In genomic region chr16:34082494-34083469, GRCm38 (mm10) we compare ENCODE assay signal across 8 mouse cellular contexts.
DNase-seq lines count a peak whose midpoint lies in the region; ATAC-seq and TF ChIP-seq lines count a peak whose summit lies in the region.

No protein-coding gene starts in this region.

- no peak for TF ChIP-seq EP300 in lung, postnatal 0 days (IDR thresholded peaks at IDR 0.05)

- H3K27me3 ChIP-seq in lung, postnatal 0 days (replicated peaks; ENCODE audit: insufficient read depth, low read length): no peaks in the 10 kb centered on the region
- H3K27me3 ChIP-seq in heart, embryonic 16.5 days (ENCODE audit: control insufficient read depth, insufficient read depth, low read length): no peaks in the 10 kb centered on the region
- H3K27me3 ChIP-seq in small intestine, adult 2 months (ENCODE audit: control insufficient read depth, insufficient read depth, low read length): no peaks in the 10 kb centered on the region

- peaks cover under 1% of the 10 kb centered on the region; the same call in 1 of the 2 replicates for H3K4me1 ChIP-seq in lung, postnatal 0 days (ENCODE audit: insufficient read depth, low read depth, low read length)
- H3K4me1 ChIP-seq in heart, embryonic 16.5 days (ENCODE audit: control insufficient read depth, insufficient read depth, low read length): peaks cover 68% of the 10 kb centered on the region
- peaks cover 20% of the 10 kb centered on the region for H3K4me1 ChIP-seq in small intestine, adult 2 months (ENCODE audit: control insufficient read depth, insufficient read depth, insufficient read length, low read length)

- TF ChIP-seq CTCF in lung, postnatal 0 days (IDR thresholded peaks at IDR 0.05): peak; percentile 53
- no peak for TF ChIP-seq CTCF in small intestine, adult 2 months (IDR thresholded peaks at IDR 0.05; ENCODE audit: extremely low read depth, insufficient read length, insufficient replicate concordance, low read depth, low read length)

- no peak overlapping the region for H3K4me3 ChIP-seq in lung, postnatal 0 days (ENCODE audit: low read depth, low read length)
- no peak overlapping the region for H3K4me3 ChIP-seq in heart, embryonic 16.5 days (ENCODE audit: low read length)
- H3K4me3 ChIP-seq in small intestine, adult 2 months (ENCODE audit: low read depth, low read length): no peak overlapping the region

- ATAC-seq in lung, postnatal 0 days: no peak
- no peak for ATAC-seq in heart, embryonic 16.5 days (replicated peaks; ENCODE audit: extremely low read depth, insufficient read depth, low FRiP score)
- ATAC-seq in monocyte, adult 5-6 weeks (replicated peaks; ENCODE audit: insufficient number of reproducible peaks, low FRiP score, low TSS enrichment, poor library complexity, severe bottlenecking): no peak
- ATAC-seq in megakaryocyte-erythroid progenitor cell, adult 5-6 weeks (replicated peaks; ENCODE audit: low FRiP score, low TSS enrichment, poor library complexity, severe bottlenecking): no peak

- no peak for TF ChIP-seq POLR2A in small intestine, adult 2 months (IDR thresholded peaks at IDR 0.05; ENCODE audit: low read depth, low read length)

- DNase-seq in cerebellum, postnatal 10 days: peak; percentile 36 to 53
- DNase-seq in cerebellum, adult 8-10 months: no peak
- no peak for DNase-seq in lung, postnatal 0 days (ENCODE audit: low spot score)
- no peak for DNase-seq in lung, postnatal 36 days

- H3K9me3 ChIP-seq in lung, postnatal 0 days (ENCODE audit: low read length): no peaks in the 10 kb centered on the region
- H3K9me3 ChIP-seq in heart, embryonic 16.5 days (replicated peaks; ENCODE audit: control insufficient read depth, low read length): no peaks in the 10 kb centered on the region

- H3K27ac ChIP-seq in lung, postnatal 0 days (ENCODE audit: low read length): no peak overlapping the region
- peak overlapping the region; percentile 95 for H3K27ac ChIP-seq in heart, embryonic 16.5 days (ENCODE audit: low read length)
- H3K27ac ChIP-seq in small intestine, adult 2 months (ENCODE audit: insufficient read depth, low read depth, low read length): peak overlapping the region; percentile 71

- H3K36me3 ChIP-seq in lung, postnatal 0 days (ENCODE audit: insufficient read depth, low read length): no peaks in the 10 kb centered on the region
- no peaks in the 10 kb centered on the region for H3K36me3 ChIP-seq in heart, embryonic 16.5 days (ENCODE audit: control insufficient read depth, insufficient read depth)
- H3K36me3 ChIP-seq in small intestine, adult 2 months (ENCODE audit: control insufficient read depth, insufficient read depth, low read length): no peaks in the 10 kb centered on the region

- H3K4me2 ChIP-seq in lung, postnatal 0 days (replicated peaks; ENCODE audit: low read depth, low read length): no peak overlapping the region
- H3K4me2 ChIP-seq in heart, embryonic 16.5 days (ENCODE audit: low read depth, low read length): peak overlapping the region; percentile 23

- no peak overlapping the region for H3K9ac ChIP-seq in lung, postnatal 0 days (replicated peaks; ENCODE audit: low read depth)
- peak overlapping the region; percentile 27; the same call in 1 of the 2 replicates for H3K9ac ChIP-seq in heart, embryonic 16.5 days (ENCODE audit: low read length)

- 90% methylated on average over 5 of the region's 5 CpGs for WGBS in lung, postnatal 0 days
- 72% methylated on average over 5 of the region's 5 CpGs for WGBS in heart, embryonic 16.5 days
- WGBS in small intestine, adult 2 months: 82% methylated on average over 5 of the region's 5 CpGs

Comparison
In these comparisons a context has a peak if more than half of its experiments do, and no peak if none do; other contexts are left out.
1. DNase-seq: peak in cerebellum, postnatal 10 days (2 of 2); none in cerebellum, adult 8-10 months (single experiment), lung, postnatal 0 days (single experiment) and lung, postnatal 36 days (single experiment).